Mouse (Mus musculus): ENCODE measurements around the gene Dpagt1. TPM values are rescaled to one million over a fixed set of nuclear protein-coding genes. Genes with fewer than 3 reads are reported as not detected.
"Not testable (repeated sequence)": the region's sequence is repeated elsewhere in the genome, so short reads cannot be mapped to it uniquely, and the experiment has no call there.

Dpagt1 gene
- polyA plus RNA-seq, 1 experiment: 34.0 TPM

DNA sequence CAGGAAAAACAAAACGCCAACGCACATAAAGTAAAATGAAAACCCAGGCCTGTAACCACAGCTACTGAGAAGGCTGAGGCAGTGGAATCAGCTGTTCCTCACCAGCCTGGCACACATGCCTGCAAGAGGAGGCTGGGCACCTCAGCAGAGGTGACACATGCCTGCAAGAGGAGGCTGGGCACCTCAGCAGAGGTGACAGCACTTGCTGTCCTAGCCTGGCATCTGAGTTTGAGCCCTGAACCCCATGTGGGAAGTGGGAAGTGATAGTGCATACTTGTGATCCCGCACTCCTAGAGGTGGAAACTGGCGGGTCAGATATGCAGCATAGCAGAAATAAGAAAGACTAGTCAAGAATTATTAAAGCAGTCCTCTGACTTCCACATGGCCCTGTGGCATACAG, 25.6 kb downstream of the Dpagt1 start:
- Histone ChIP-seq H3K4me3 (ENCODE audit: insufficient read depth, poor library complexity, severe bottlenecking) (no peak overlapping the region), H3K36me3 (ENCODE audit: control insufficient read depth, insufficient read depth) (peaks cover 66% of the 10 kb centered on the region), H3K79me2 (ENCODE audit: control insufficient read depth, insufficient read depth) (no peaks in the 10 kb centered on the region), H3K27me3 (ENCODE audit: control insufficient read depth, insufficient read depth, insufficient read length) (no peaks in the 10 kb centered on the region), H3K79me3 (ENCODE audit: low read depth) (no peaks in the 10 kb centered on the region), H3ac (ENCODE audit: control insufficient read depth, insufficient read length, low read depth) (no peak overlapping the region)
- TF ChIP-seq MAX (IDR thresholded peaks at IDR 0.05) (no peak), MYOD1 (IDR thresholded peaks at IDR 0.05; ENCODE audit: control insufficient read depth, insufficient read length, low read depth) (no peak), MYOG (IDR thresholded peaks at IDR 0.05; ENCODE audit: control insufficient read depth, extremely low read depth, insufficient read length) (no peak), FOSL1 (IDR thresholded peaks at IDR 0.05; ENCODE audit: insufficient read depth, low read length, poor library complexity, severe bottlenecking) (no peak), USF1 (IDR thresholded peaks at IDR 0.05; ENCODE audit: low read depth) (no peak)

GRCm38 (mm10) chr9:44352337-44352736, 26.5 kb downstream of the Dpagt1 start:
- H3K79me3 ChIP-seq (ENCODE audit: low read depth): no peaks in the 10 kb centered on the region
- no peak for TF ChIP-seq MYOD1 (IDR thresholded peaks at IDR 0.05; ENCODE audit: control insufficient read depth, insufficient read length, low read depth)
- no peak for TF ChIP-seq USF1 (IDR thresholded peaks at IDR 0.05; ENCODE audit: low read depth)
- no peak for TF ChIP-seq FOSL1 (IDR thresholded peaks at IDR 0.05; ENCODE audit: insufficient read depth, low read length, poor library complexity, severe bottlenecking)
- no peak for TF ChIP-seq MYOG (IDR thresholded peaks at IDR 0.05; ENCODE audit: control insufficient read depth, extremely low read depth, insufficient read length)
- peaks cover 62% of the 10 kb centered on the region for H3K36me3 ChIP-seq (ENCODE audit: control insufficient read depth, insufficient read depth)
- no peaks in the 10 kb centered on the region for H3K79me2 ChIP-seq (ENCODE audit: control insufficient read depth, insufficient read depth)
- no peak overlapping the region for H3ac ChIP-seq (ENCODE audit: control insufficient read depth, insufficient read length, low read depth)
- H3K4me3 ChIP-seq (ENCODE audit: insufficient read depth, poor library complexity, severe bottlenecking): no peak overlapping the region
- no peaks in the 10 kb centered on the region for H3K27me3 ChIP-seq (ENCODE audit: control insufficient read depth, insufficient read depth, insufficient read length)

GRCm38 (mm10) chr9:44353142-44353541, 27.3 kb downstream of the Dpagt1 start:
- no peak overlapping the region for H3K4me3 ChIP-seq (ENCODE audit: insufficient read depth, poor library complexity, severe bottlenecking)
- TF ChIP-seq MYOD1 (IDR thresholded peaks at IDR 0.05; ENCODE audit: control insufficient read depth, insufficient read length, low read depth): no peak
- TF ChIP-seq CEBPB (IDR thresholded peaks at IDR 0.05; ENCODE audit: low read depth): no peak
- TF ChIP-seq MYOG (IDR thresholded peaks at IDR 0.05; ENCODE audit: control insufficient read depth, extremely low read depth, insufficient read length): no peak
- no peak for TF ChIP-seq MAX (IDR thresholded peaks at IDR 0.05)
- TF ChIP-seq USF1 (IDR thresholded peaks at IDR 0.05; ENCODE audit: low read depth): no peak
- no peak for TF ChIP-seq CTCF (IDR thresholded peaks at IDR 0.05; ENCODE audit: control insufficient read depth, insufficient read depth, insufficient read length)
- TF ChIP-seq FOSL1 (IDR thresholded peaks at IDR 0.05; ENCODE audit: insufficient read depth, low read length, poor library complexity, severe bottlenecking): no peak
- no peaks in the 10 kb centered on the region for H3K79me2 ChIP-seq (ENCODE audit: control insufficient read depth, insufficient read depth)
- H3K79me3 ChIP-seq (ENCODE audit: low read depth): no peaks in the 10 kb centered on the region
- peaks cover 58% of the 10 kb centered on the region for H3K36me3 ChIP-seq (ENCODE audit: control insufficient read depth, insufficient read depth)
- no peaks in the 10 kb centered on the region for H3K27me3 ChIP-seq (ENCODE audit: control insufficient read depth, insufficient read depth, insufficient read length)
- H3ac ChIP-seq (ENCODE audit: control insufficient read depth, insufficient read length, low read depth): no peak overlapping the region

GRCm38 (mm10) chr9:44357207-44357606, 31.4 kb downstream of the Dpagt1 start:
- no peak overlapping the region for H3ac ChIP-seq (ENCODE audit: control insufficient read depth, insufficient read length, low read depth)
- H3K79me2 ChIP-seq (ENCODE audit: control insufficient read depth, insufficient read depth): peaks cover 13% of the 10 kb centered on the region
- no peaks in the 10 kb centered on the region for H3K27me3 ChIP-seq (ENCODE audit: control insufficient read depth, insufficient read depth, insufficient read length)
- TF ChIP-seq USF1 (IDR thresholded peaks at IDR 0.05; ENCODE audit: low read depth) (no peak), MYOD1 (IDR thresholded peaks at IDR 0.05; ENCODE audit: control insufficient read depth, insufficient read length, low read depth) (no peak), CTCF (IDR thresholded peaks at IDR 0.05; ENCODE audit: control insufficient read depth, insufficient read depth, insufficient read length) (no peak)
- H3K36me3 ChIP-seq (ENCODE audit: control insufficient read depth, insufficient read depth): peaks cover 45% of the 10 kb centered on the region
- no peaks in the 10 kb centered on the region for H3K79me3 ChIP-seq (ENCODE audit: low read depth)
- no peak overlapping the region for H3K4me3 ChIP-seq (ENCODE audit: insufficient read depth, poor library complexity, severe bottlenecking)

- TF ChIP-seq MYOD1 (IDR thresholded peaks at IDR 0.05; ENCODE audit: control insufficient read depth, insufficient read length, low read depth) (no peak), MYOG (IDR thresholded peaks at IDR 0.05; ENCODE audit: control insufficient read depth, extremely low read depth, insufficient read length) (no peak), MAX (IDR thresholded peaks at IDR 0.05) (peak; percentile 65), CEBPB (IDR thresholded peaks at IDR 0.05; ENCODE audit: low read depth) (no peak), USF1 (IDR thresholded peaks at IDR 0.05; ENCODE audit: low read depth) (peak; percentile 99), CTCF (IDR thresholded peaks at IDR 0.05; ENCODE audit: control insufficient read depth, insufficient read depth, insufficient read length) (no peak), FOSL1 (IDR thresholded peaks at IDR 0.05; ENCODE audit: insufficient read depth, low read length, poor library complexity, severe bottlenecking) (no peak)
- Histone ChIP-seq H3K79me3 (ENCODE audit: low read depth) (no peaks in the 10 kb centered on the region), H3K79me2 (ENCODE audit: control insufficient read depth, insufficient read depth) (peaks cover 13% of the 10 kb centered on the region), H3K36me3 (ENCODE audit: control insufficient read depth, insufficient read depth) (peaks cover 12% of the 10 kb centered on the region), H3ac (ENCODE audit: control insufficient read depth, insufficient read length, low read depth) (peak within 1 kb of the TSS; percentile 90), H3K27me3 (ENCODE audit: control insufficient read depth, insufficient read depth, insufficient read length) (no peaks in the 10 kb centered on the region), H3K4me3 (ENCODE audit: insufficient read depth, poor library complexity, severe bottlenecking) (peak within 1 kb of the TSS; percentile 75)
These were observed 35.5 kb downstream of the Dpagt1 start, which contains the start of gene Vps11 for GRCm38 (mm10) chr9:44361190-44361917. Vps11 (minus strand) TSS chr9:44361670.

DNA sequence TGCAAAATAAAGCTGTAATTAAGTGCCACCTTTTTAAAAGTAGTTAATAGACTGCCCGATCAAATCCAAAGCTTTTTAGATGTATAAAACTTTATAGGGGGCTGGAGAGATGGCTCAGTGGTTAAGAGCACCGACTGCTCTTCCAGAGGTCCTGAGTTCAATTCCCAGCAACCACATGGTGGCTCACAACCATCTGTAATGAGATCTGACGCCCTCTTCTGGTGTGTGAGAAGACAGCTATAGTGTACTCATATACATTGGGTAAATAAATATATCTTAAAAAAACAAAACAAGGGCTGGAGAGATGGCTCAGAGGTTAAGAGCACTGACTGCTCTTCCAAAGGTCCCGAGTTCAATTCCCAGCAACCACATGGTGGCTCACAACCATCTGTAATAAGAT, 36.1 kb downstream of the Dpagt1 start:
- not testable (repeated sequence) for H3K4me3 ChIP-seq (ENCODE audit: insufficient read depth, poor library complexity, severe bottlenecking); H3K79me3 ChIP-seq (ENCODE audit: low read depth); H3ac ChIP-seq (ENCODE audit: control insufficient read depth, insufficient read length, low read depth); H3K27me3 ChIP-seq (ENCODE audit: control insufficient read depth, insufficient read depth, insufficient read length)
- Histone ChIP-seq H3K79me2 (ENCODE audit: control insufficient read depth, insufficient read depth) (peaks cover 13% of the 10 kb centered on the region), H3K36me3 (ENCODE audit: control insufficient read depth, insufficient read depth) (peaks cover 12% of the 10 kb centered on the region)
